Mouse (Mus musculus) intestine, embryonic 14.5 days (tissue): ENCODE data around the gene Kcnk4. TPM values are rescaled to one million over a fixed set of nuclear protein-coding genes. Genes with fewer than 3 reads are reported as not detected.

Experiments used
- ATAC-seq: fragments of 200-750 bp; cut with Nextera tagmentation; replicated peaks from 2 replicates; pipeline ENCODE4 v1.8.0; 2017; ENCODE audit warnings: low read depth, moderate number of reproducible peaks, moderate TSS enrichment, moderate library complexity; ENCODE audit not compliant: low FRiP score, low TSS enrichment
- DNase-seq: peaks from one replicate; pipeline ENCODE4 v3.0.0-alpha.2; 2018; ENCODE audit warnings: low spot score
- H3K27ac ChIP-seq: fragments of 300-500 bp; sonication (generic); 2 replicates; pipeline ENCODE4 v1.5.1; 2014; ENCODE audit warnings: low read depth, mild to moderate bottlenecking, control low read depth
- H3K27me3 ChIP-seq: fragments of 300-500 bp; sonication (generic); replicated peaks from 2 replicates; pipeline ENCODE4 v1.6.1; 2014; ENCODE audit warnings: low read length, control low read depth; ENCODE audit not compliant: control insufficient read depth, insufficient read depth
- H3K36me3 ChIP-seq: fragments of 300-500 bp; sonication (generic); 2 replicates; pipeline ENCODE4 v1.6.1; 2014; ENCODE audit warnings: low read length, control low read depth; ENCODE audit not compliant: control insufficient read depth, insufficient read depth
- H3K4me1 ChIP-seq: fragments of 300-500 bp; sonication (generic); replicated peaks from 2 replicates; pipeline ENCODE4 v1.6.1; 2014; ENCODE audit warnings: low read length, control low read depth, mixed read lengths; ENCODE audit not compliant: control insufficient read depth, insufficient read depth
- H3K4me2 ChIP-seq: fragments of 300-500 bp; sonication (generic); 2 replicates; pipeline ENCODE4 v1.6.1; 2014; ENCODE audit warnings: low read length
- H3K4me3 ChIP-seq: fragments of 300-500 bp; sonication (generic); 2 replicates; pipeline ENCODE4 v1.5.1; 2014; ENCODE audit warnings: low read depth, low read length, control low read depth, mixed read lengths
- H3K9ac ChIP-seq: fragments of 300-500 bp; sonication (generic); 2 replicates; pipeline ENCODE4 v1.6.1; 2014; ENCODE audit warnings: mild to moderate bottlenecking, low read length
- H3K9me3 ChIP-seq: fragments of 300-500 bp; sonication (generic); 2 replicates; pipeline ENCODE4 v1.6.1; 2016; ENCODE audit warnings: low read length, control low read depth; ENCODE audit not compliant: control insufficient read depth
- WGBS: fragments of 180-500 bp; shearing (Covaris S2); extraction: QIAGEN DNeasy Blood & Tissue Kit; methylation state at CpG from one replicate; pipeline ENCODE4 v1.1.7; 2014; 5-methylcytosine and 5-hydroxymethylcytosine counted together
- polyA plus RNA-seq: library from polyadenylated mRNA; unstranded; fragments of >200 nt; fragmentation: Nextera tagmentation; extraction: Ambion mirVana; gene quantifications from 2 replicates; pipeline ENCODE4 v1.2.1, GENCODE M21; 2014

Kcnk4 gene
- polyA plus RNA-seq, 1 experiment from 2014 or later: 0.22 TPM

DNA sequence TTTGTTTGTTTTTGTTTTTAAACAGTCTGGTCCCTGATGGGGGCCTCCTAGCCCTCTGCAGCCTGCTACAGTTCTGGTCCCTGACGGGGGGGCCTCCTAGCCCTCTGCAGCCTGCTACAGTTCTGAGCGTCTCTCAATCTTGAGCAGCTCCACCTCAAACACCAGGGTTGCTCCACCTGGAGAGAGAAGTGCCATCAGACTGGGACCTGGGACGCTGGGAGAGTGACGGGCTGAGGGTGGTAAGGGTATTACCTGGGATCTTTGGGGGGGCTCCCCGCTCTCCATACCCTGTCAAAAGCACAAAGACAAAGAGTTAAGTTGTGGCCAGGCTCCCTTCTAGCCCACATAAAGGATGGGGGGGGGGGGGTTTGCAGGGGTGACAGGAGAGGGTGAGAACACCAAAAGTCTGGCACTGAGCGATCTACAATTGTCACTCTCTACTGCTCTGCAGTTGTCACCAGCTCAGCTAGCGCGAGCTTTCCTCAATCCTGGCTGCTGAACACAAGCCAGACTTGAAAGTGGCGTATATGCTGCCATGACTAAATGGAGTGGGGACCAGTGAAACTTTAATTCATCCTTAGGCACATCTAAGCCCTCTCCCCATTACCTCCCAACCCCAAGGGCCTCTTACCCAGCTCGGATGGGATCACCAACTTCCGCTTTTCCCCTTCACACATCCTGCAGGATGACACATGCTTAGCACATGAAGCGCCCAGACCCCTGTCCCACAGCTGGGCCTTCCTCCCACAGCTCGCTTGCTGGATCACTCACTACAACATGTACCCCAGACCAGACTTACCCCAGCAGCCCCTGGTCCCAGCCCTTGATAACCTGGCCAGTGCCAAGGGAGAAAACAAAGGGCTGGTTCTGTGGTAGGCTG, 43.7 kb upstream of the Kcnk4 start:
- ATAC-seq (no peak), DNase-seq (no peak)
- Histone ChIP-seq H3K4me2 (peak overlapping the region; percentile 82), H3K9ac (peak overlapping the region; percentile 38; the same call in 1 of the 2 replicates), H3K4me3 (peak overlapping the region; percentile 70; the same call in 1 of the 2 replicates), H3K9me3 (no peaks in the 10 kb centered on the region), H3K27me3 (no peaks in the 10 kb centered on the region), H3K4me1 (peaks cover 27% of the 10 kb centered on the region), H3K36me3 (peaks cover 32% of the 10 kb centered on the region), H3K27ac (peak overlapping the region; percentile 10; the same call in 1 of the 2 replicates)
- WGBS: 76% methylated on average over 13 of the region's 13 CpGs

DNA sequence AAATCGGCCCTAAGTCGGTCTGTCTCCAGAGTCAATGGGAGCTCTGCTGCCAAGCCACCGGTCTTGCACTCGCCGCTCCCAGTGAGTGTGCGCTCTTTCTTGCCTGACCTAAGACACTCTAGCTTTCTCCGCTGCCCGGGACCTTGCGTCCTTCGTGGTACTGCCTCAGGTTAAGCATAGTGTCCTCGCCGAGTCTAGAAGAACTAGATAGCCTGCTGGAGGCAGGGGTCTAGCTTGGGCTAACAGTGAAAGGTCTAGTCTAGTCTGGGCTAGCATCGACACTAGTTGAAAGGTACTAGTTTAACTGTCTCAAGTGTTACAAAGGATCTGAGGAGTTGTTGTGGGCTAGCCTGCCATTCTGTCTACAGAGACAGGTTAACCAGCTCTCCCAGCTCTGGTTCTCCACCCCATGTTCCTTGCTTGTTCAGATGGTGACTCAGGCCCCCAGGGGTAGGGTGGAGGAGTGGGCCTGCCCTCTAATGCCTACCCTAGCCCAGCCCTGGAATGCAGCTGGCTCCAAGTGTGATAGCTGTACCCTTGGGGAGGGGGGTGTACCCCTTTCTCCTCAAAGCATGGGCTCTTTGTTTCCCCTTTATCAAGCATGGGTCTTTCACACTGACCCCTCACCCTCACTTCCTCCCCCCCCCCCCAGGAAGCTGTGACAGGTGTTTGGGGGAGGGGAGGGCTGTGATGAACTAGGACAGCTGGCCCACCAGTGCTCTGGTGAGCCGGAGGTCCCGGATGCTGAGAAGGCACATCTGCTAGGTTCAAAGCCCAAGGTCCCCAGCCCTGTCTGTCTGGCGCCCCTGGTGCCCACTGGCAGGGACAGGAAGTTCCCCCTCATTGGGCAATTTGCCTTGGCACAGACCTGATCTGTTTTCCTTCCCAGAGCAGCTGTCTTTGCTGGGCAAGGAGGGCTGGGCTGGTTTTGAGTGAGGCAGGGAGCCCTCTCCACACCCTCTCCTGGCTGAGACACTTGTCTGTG, 41.5 kb upstream of the Kcnk4 start, which contains the start of gene Plcb3:
Gene Plcb3, minus strand, starts transcription at position 934 of the 985 bp plus-strand sequence.
- WGBS: 2% methylated on average over 16 of the region's 16 CpGs
- peak within 1 kb of the TSS; percentile 92 for H3K4me2 ChIP-seq
- H3K36me3 ChIP-seq: peaks cover 22% of the 10 kb centered on the region
- peak within 1 kb of the TSS; percentile 86 for H3K27ac ChIP-seq
- H3K27me3 ChIP-seq: no peaks in the 10 kb centered on the region
- peak within 1 kb of the TSS; percentile 98 for H3K4me3 ChIP-seq
- DNase-seq (peak; percentile 79), ATAC-seq (no peak)
- peak within 1 kb of the TSS; percentile 81 for H3K9ac ChIP-seq
- H3K9me3 ChIP-seq: no peaks in the 10 kb centered on the region
- peaks cover 36% of the 10 kb centered on the region for H3K4me1 ChIP-seq

DNA sequence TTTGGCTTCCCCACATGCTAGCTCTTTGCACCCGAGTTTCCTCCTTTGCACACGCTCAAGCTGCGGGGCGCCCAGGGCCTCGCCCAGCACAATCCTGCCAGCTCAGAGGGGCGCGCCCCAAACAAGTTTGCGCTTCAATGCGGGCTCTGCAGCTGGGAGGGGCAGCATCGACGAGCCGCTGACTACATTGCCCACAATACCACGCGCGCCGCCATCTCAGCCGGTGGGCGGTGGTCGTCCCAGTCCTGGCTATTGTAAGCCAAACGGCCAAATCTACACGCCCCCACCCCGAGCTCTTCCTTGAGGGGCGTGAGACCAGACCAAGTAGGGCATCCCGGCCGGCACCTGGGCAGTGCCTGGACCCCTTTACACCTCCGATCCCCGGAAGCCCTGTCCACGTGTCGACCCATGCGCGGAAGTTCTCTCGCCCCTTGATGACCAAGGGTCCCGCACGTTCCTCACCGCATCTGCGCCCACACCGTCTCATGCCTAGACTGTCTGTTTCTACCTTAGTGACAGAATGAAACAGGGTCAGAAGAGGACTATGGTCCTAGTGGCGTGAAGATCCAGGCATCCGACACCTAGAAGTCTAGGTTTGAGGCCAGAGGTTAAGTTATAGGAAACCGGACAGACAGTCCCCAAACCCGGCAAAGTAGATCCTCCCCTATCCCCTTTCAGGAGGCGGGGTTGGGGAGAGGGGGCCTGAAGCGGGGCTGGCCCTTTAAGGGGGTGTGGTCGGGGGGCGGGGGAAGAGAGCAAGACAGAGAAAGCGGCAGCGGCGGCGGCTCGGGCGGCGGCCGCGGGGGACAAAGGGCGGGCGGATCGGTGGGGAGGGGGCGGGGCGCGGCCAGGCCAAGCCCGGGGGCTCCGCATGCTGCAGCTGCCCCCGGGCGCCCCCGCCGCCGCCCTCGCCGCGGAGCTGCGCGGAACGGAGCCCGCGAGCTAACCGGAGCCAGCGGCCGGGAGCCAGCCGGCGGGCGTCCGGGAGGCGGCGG, 40.2 kb upstream of the Kcnk4 start, which contains the start of gene Ppp1r14b:
Gene Ppp1r14b, plus strand, starts transcription at position 758 of the 995 bp plus-strand sequence.
- H3K4me1 ChIP-seq: peaks cover 47% of the 10 kb centered on the region
- WGBS: 1% methylated on average over 70 of the region's 84 CpGs
- DNase-seq: peak; percentile 93
- peaks cover 22% of the 10 kb centered on the region for H3K36me3 ChIP-seq
- H3K4me2 ChIP-seq: peak within 1 kb of the TSS; percentile 92
- no peaks in the 10 kb centered on the region for H3K9me3 ChIP-seq
- H3K9ac ChIP-seq: peak within 1 kb of the TSS; percentile 81
- H3K27me3 ChIP-seq: no peaks in the 10 kb centered on the region
- H3K27ac ChIP-seq: peak within 1 kb of the TSS; percentile 86
- peak within 1 kb of the TSS; percentile 98 for H3K4me3 ChIP-seq
- ATAC-seq: peak; percentile 54

DNA sequence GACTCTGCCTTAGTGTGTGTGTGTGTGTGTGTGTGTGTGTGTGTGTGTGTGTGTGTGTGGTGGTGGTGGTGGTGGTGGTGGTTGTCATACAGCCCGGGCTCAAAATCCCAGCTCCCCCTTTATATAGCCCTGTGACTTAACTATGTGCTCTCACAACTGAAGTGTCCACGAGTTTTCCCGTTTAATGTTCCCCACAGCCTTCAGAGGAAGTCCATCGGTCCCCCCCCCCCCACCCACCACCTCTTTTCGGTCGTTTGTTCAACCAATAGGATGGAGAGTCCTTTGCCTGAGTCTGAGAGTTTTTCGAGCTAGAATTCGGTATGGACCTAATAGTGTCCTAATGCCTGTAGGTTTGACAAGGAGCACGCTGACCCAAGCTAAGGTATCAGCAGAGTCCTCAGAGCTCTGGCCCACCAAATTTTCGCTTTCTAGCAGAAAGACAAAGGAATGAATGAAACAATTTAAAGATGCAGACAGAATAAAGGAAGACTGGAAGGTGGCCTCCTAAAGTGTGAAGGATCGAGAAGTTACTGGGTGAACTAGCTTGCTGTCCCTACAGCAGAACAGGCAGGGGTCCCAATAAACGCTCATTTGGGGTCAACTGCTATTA, 39.4 kb upstream of the Kcnk4 start:
- 34% methylated on average over 12 of the region's 12 CpGs for WGBS
- Histone ChIP-seq H3K9ac (peak overlapping the region; percentile 81), H3K27ac (no peak overlapping the region), H3K36me3 (peaks cover 22% of the 10 kb centered on the region), H3K4me1 (peaks cover 41% of the 10 kb centered on the region), H3K27me3 (no peaks in the 10 kb centered on the region), H3K9me3 (no peaks in the 10 kb centered on the region), H3K4me2 (peak overlapping the region; percentile 92), H3K4me3 (peak overlapping the region; percentile 98)
- DNase-seq (no peak), ATAC-seq (no peak)

DNA sequence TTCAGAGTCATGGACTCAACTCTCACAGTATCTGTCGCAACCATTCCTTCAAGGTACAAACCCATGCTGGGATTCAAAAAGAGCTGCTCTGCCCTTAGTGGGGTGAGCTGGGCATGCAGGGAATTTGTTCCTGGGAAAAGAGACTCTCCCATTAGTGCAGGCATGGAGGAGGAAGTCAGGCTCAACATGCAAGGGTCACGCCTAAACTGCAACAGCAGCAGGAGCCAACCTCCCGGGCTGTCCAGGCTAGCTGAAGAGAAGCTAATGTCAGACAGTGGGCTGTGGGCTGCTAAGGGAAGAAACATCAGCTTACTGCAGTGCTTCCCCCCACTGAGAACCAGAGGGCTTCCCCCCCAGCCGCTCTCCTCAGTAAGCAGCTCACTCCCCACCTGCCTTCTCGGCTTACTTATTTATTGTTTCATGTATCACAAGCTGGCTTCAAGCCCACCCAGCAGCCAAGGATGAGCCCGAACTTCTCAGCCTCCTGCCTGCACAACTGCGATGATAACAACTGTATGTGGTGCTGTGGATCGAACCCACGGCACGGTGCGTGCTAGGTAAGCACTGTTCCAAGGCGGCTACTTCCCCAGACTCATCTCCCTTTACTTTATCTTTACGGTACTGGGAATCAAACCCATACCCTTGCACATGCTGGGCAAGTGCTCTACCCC, 38.1 kb upstream of the Kcnk4 start:
- Histone ChIP-seq H3K27me3 (no peaks in the 10 kb centered on the region), H3K9me3 (no peaks in the 10 kb centered on the region), H3K4me1 (peaks cover 46% of the 10 kb centered on the region), H3K4me3 (no peak overlapping the region), H3K9ac (no peak overlapping the region), H3K4me2 (no peak overlapping the region), H3K27ac (peak overlapping the region; percentile 14; the same call in 1 of the 2 replicates), H3K36me3 (peaks cover 9% of the 10 kb centered on the region)
- WGBS: 80% methylated on average over 13 of the region's 13 CpGs
- ATAC-seq: no peak
- peak; percentile 52 for DNase-seq

DNA sequence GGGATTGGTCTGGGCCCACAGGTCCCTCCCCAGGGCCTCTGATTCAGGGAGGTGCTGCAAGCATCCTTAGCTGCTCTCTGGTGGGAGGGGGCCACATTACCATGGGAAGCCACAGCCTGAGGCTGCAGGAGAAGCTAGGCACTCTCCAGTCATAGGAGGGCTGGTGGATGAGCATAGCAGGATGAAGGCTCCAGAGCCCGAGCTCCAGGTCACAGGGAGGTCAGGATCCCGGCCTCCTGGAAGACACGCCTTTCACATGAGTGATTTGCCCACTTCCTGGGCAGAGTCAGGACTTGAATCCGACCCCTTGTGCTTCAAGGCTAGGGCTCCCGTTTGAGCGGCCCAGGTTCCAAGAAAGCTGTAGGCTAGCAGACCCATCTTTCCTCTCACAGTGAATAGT, 37.3 kb upstream of the Kcnk4 start:
- Histone ChIP-seq H3K27me3 (no peaks in the 10 kb centered on the region), H3K27ac (0 out of 2 replicates have a peak overlapping the region, but pooled peaks have one; percentile 34), H3K4me2 (no peak overlapping the region), H3K4me1 (peaks cover 46% of the 10 kb centered on the region), H3K36me3 (peaks cover 5% of the 10 kb centered on the region; the same call in 1 of the 2 replicates), H3K4me3 (no peak overlapping the region), H3K9me3 (no peaks in the 10 kb centered on the region), H3K9ac (no peak overlapping the region)
- 20% methylated on average over 6 of the region's 6 CpGs for WGBS
- peak; percentile 51 for DNase-seq
- ATAC-seq: no peak

DNA sequence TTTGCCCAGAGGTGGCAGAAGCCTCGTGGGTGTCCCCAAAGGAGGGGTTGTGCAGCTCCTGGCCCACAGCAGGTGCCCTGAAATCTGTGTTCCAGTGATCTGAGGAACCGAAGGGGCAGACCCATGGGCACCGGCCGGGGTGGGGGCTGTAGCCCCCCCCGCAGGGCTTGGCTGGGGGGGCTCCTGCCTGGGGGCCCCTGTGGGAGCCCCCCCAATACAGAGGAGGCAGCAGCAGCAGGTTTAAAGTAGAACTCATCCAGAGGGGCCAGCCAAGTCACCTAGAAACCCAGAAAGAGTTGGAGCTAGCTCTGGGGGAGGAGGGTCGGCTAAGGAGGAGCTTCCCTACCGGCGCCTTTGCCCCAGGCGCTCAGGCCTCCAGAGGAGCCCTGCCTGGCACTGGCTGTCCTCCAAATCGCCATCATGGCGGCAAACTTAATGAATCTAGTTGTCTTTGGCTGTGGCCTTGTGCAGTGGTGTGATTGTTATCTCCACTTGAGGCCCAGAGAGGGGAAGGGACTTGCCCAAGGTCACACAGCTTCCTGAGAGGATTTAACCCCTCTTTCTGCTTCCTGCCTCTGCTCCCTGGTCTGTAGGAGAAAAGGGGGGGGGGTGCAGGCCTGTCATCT, 36.3 kb upstream of the Kcnk4 start:
- no peaks in the 10 kb centered on the region for H3K27me3 ChIP-seq
- peaks cover 12% of the 10 kb centered on the region for H3K36me3 ChIP-seq
- H3K9me3 ChIP-seq: no peaks in the 10 kb centered on the region
- H3K9ac ChIP-seq: peak overlapping the region; percentile 67; the same call in 1 of the 2 replicates
- DNase-seq: no peak
- peak overlapping the region; percentile 60 for H3K4me2 ChIP-seq
- ATAC-seq: no peak
- H3K4me1 ChIP-seq: peaks cover 38% of the 10 kb centered on the region
- H3K27ac ChIP-seq: peak overlapping the region; percentile 34; the same call in 1 of the 2 replicates
- 22% methylated on average over 11 of the region's 11 CpGs for WGBS
- H3K4me3 ChIP-seq: peak overlapping the region; percentile 72; the same call in 1 of the 2 replicates
